Mouse (Mus musculus): Measurements from ENCODE around the gene Lexm. TPM values are rescaled to one million over a fixed set of nuclear protein-coding genes. Genes with fewer than 3 reads are reported as not detected.

The Lexm gene
- total and polyA plus RNA-seq, 2 experiments from 2014 or later = not detected

DNA sequence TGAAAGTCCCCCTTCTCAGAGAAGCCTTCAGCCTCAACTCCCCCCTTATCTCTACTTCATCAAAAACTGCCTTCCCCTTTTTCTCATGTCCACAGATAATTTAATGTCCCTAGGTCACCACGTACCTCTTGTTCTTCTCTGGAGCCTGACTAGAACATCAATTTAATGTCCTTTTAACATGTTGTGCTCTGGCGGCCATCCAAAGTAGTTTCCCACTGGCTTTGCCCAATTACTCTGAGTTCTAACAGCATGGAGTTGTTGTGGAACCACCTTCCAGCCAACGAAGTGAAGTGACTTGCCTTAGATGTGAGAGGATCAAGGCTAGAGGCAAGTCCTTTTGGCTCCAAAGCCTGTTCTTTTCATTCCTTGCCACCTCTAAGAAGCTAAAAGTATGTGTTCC lies 75.5 kb downstream of the Lexm start:
- H3K9ac ChIP-seq (replicated peaks; ENCODE audit: low read depth, low read length) = no peak overlapping the region
- H3K4me1 ChIP-seq (ENCODE audit: control insufficient read depth, insufficient read depth) = peaks cover 10% of the 10 kb centered on the region; the same call in 1 of the 2 replicates
- peaks cover 11% of the 10 kb centered on the region for H3K27me3 ChIP-seq (ENCODE audit: control insufficient read depth, insufficient read depth, low read length)
- TF ChIP-seq EP300 (IDR thresholded peaks at IDR 0.05; ENCODE audit: low read depth) (no peak), CTCF (IDR thresholded peaks at IDR 0.05; ENCODE audit: low read depth) (no peak)
- H3K4me3 ChIP-seq (ENCODE audit: low read depth, low read length) = no peak overlapping the region
- no peaks in the 10 kb centered on the region for H3K9me3 ChIP-seq (replicated peaks; ENCODE audit: control insufficient read depth, low read length)
- DNase-seq (ENCODE audit: low spot score) (no peak), ATAC-seq (ENCODE audit: insufficient read depth, low read depth) (no peak)
- 55% methylated on average over 3 of the region's 3 CpGs for WGBS
- no peak overlapping the region for H3K4me2 ChIP-seq (ENCODE audit: low read depth, low read length)
- H3K27ac ChIP-seq (ENCODE audit: low read depth) = no peak overlapping the region
- no peaks in the 10 kb centered on the region for H3K36me3 ChIP-seq (replicated peaks; ENCODE audit: control insufficient read depth, insufficient read depth, low read length)

Other genes with a start within 250 kb of the Lexm start
- gene Pcsk9, start 152.9 kb downstream of the Lexm start, total RNA-seq (2014; rRNA removed; ENCODE audit: low replicate concordance) = 1.2 and 4.4 TPM in 2 replicates
- gene Pcsk9, start 152.9 kb downstream of the Lexm start, polyA plus RNA-seq (2015; fragmentation: Nextera tagmentation; extraction: Ambion mirVana) = 0.05 TPM in 2 replicates
- 0.15 TPM in 1 of 2 replicates, not detected in the other for gene Bsnd, start 125.0 kb downstream of the Lexm start, total RNA-seq (2014; rRNA removed; ENCODE audit: low replicate concordance)
- gene Bsnd, start 125.0 kb downstream of the Lexm start, polyA plus RNA-seq (2015; fragmentation: Nextera tagmentation; extraction: Ambion mirVana) = not detected in 2 replicates
- 41.8 and 43.2 TPM in 2 replicates for gene Dhcr24, start 56.2 kb downstream of the Lexm start, total RNA-seq (2014; rRNA removed; ENCODE audit: low replicate concordance)
- gene Dhcr24, start 56.2 kb downstream of the Lexm start, polyA plus RNA-seq (2015; fragmentation: Nextera tagmentation; extraction: Ambion mirVana) = 1.7 and 1.9 TPM in 2 replicates
- gene Ttc22, start 5.2 kb upstream of the Lexm start, total RNA-seq (2014; rRNA removed; ENCODE audit: low replicate concordance) = 0.73 TPM in 1 of 2 replicates, not detected in the other
- 0.25 and 0.38 TPM in 2 replicates for gene Ttc22, start 5.2 kb upstream of the Lexm start, polyA plus RNA-seq (2015; fragmentation: Nextera tagmentation; extraction: Ambion mirVana)
- gene Pars2, start 33.8 kb upstream of the Lexm start, total RNA-seq (2014; rRNA removed; ENCODE audit: low replicate concordance) = 12.3 and 46.3 TPM in 2 replicates
- gene Pars2, start 33.8 kb upstream of the Lexm start, polyA plus RNA-seq (2015; fragmentation: Nextera tagmentation; extraction: Ambion mirVana) = 6.6 and 7.2 TPM in 2 replicates
- 58.9 and 60.1 TPM in 2 replicates for gene Ttc4, start 61.7 kb upstream of the Lexm start, total RNA-seq (2014; rRNA removed; ENCODE audit: low replicate concordance)
- gene Ttc4, start 61.7 kb upstream of the Lexm start, polyA plus RNA-seq (2015; fragmentation: Nextera tagmentation; extraction: Ambion mirVana) = 30.5 and 35.1 TPM in 2 replicates
- gene Mroh7, start 113.7 kb upstream of the Lexm start, total RNA-seq (2014; rRNA removed; ENCODE audit: low replicate concordance) = 0.15 and 2.1 TPM in 2 replicates
- 0.33 and 0.43 TPM in 2 replicates for gene Mroh7, start 113.7 kb upstream of the Lexm start, polyA plus RNA-seq (2015; fragmentation: Nextera tagmentation; extraction: Ambion mirVana)
- 1.7 TPM in 1 of 2 replicates, not detected in the other for gene Fam151a, start 116.6 kb upstream of the Lexm start, total RNA-seq (2014; rRNA removed; ENCODE audit: low replicate concordance)
- 0.10 TPM in 1 of 2 replicates, not detected in the other for gene Fam151a, start 116.6 kb upstream of the Lexm start, polyA plus RNA-seq (2015; fragmentation: Nextera tagmentation; extraction: Ambion mirVana)
- 18.8 and 34.6 TPM in 2 replicates for gene Acot11, start 187.8 kb upstream of the Lexm start, total RNA-seq (2014; rRNA removed; ENCODE audit: low replicate concordance)
- 5.8 and 6.2 TPM in 2 replicates for gene Acot11, start 187.8 kb upstream of the Lexm start, polyA plus RNA-seq (2015; fragmentation: Nextera tagmentation; extraction: Ambion mirVana)

Measured in heart, postnatal 0 days (tissue).